Mouse (Mus musculus) ZHBTc4 (cell line): ENCODE data around the gene Plekha8.

Experiments used
- DNase-seq: peaks from one replicate; pipeline ENCODE4 v3.0.0-alpha.2; 2011; ENCODE audit warnings: low read depth, low spot score

Plekha8 gene

GRCm38 (mm10) chr6:54641953-54642352, 47.0 kb downstream of the Plekha8 start:
- no peak for DNase-seq

GRCm38 (mm10) chr6:54643181-54643580, 48.3 kb downstream of the Plekha8 start:
- DNase-seq: no peak

- no peak for DNase-seq
Observed at GRCm38 (mm10) chr6:54655471-54656095, 60.7 kb downstream of the Plekha8 start.

GRCm38 (mm10) chr6:54657861-54658260, 63.0 kb downstream of the Plekha8 start:
- no peak for DNase-seq

GRCm38 (mm10) chr6:54669868-54670267, 75.0 kb downstream of the Plekha8 start:
- no peak for DNase-seq

GRCm38 (mm10) chr6:54672901-54673300, 78.0 kb downstream of the Plekha8 start:
- peak; percentile 73 for DNase-seq

GRCm38 (mm10) chr6:54679686-54680085, 84.8 kb downstream of the Plekha8 start:
- DNase-seq: no peak

GRCm38 (mm10) chr6:54680891-54681745, 86.2 kb downstream of the Plekha8 start, which contains the start of gene Mturn:
TSS of gene Mturn (plus strand) at chr6:54681624.
- peak; percentile 97 for DNase-seq

GRCm38 (mm10) chr6:54681746-54682428, 87.0 kb downstream of the Plekha8 start:
- peak; percentile 78 for DNase-seq

GRCm38 (mm10) chr6:54684085-54684484, 89.2 kb downstream of the Plekha8 start:
- DNase-seq: no peak

GRCm38 (mm10) chr6:54685103-54685502, 90.2 kb downstream of the Plekha8 start:
- no peak for DNase-seq

GRCm38 (mm10) chr6:54685716-54686395, 90.9 kb downstream of the Plekha8 start:
- no peak for DNase-seq

- no peak for DNase-seq
Observed at GRCm38 (mm10) chr6:54686946-54687737, 92.2 kb downstream of the Plekha8 start.

- DNase-seq: no peak
Observed at GRCm38 (mm10) chr6:54688467-54689323, 93.8 kb downstream of the Plekha8 start.

GRCm38 (mm10) chr6:54689686-54690085, 94.8 kb downstream of the Plekha8 start:
- no peak for DNase-seq

GRCm38 (mm10) chr6:54690838-54691237, 95.9 kb downstream of the Plekha8 start:
- no peak for DNase-seq

GRCm38 (mm10) chr6:54691368-54692116, 96.6 kb downstream of the Plekha8 start:
- no peak for DNase-seq

GRCm38 (mm10) chr6:54692201-54692600, 97.3 kb downstream of the Plekha8 start:
- no peak for DNase-seq

- DNase-seq: no peak
Observed at GRCm38 (mm10) chr6:54693286-54693685, 98.4 kb downstream of the Plekha8 start.
